Mouse (Mus musculus): ENCODE measurements around the gene Ldlrap1.

DNA sequence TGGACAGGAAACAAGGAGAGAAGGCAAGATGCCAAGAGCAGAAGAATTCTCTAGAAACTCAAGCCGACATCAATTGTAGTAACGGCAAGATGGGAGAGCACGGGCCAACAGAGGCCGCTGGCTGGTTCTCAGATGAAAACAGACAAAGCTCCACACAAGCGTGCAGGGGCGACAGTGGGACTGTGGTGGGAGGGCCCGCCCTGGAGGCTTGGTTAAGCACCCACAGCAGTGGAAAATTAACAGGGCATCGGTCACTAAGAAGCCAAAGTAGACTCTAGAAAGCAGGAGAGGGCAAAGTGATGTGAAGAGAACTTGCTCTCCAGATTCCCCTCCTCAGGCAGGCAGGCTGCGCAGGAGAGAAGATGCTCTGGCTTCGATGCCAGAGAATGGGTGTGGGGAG, 34.3 kb upstream of the Ldlrap1 start:
- no peak for TF ChIP-seq CTCF (IDR thresholded peaks at IDR 0.05; ENCODE audit: control insufficient read depth, insufficient read depth, insufficient replicate concordance, low read depth, low read length)
- no peak for TF ChIP-seq POLR2A (IDR thresholded peaks at IDR 0.05; ENCODE audit: control insufficient read depth, low read depth, low read length)

Data from testis, adult 2 months (tissue).